Mouse (Mus musculus) CD4-positive, CD25-positive, alpha-beta regulatory T cell, adult 2 months (primary cell): ENCODE data around the gene Cgas.

Experiments used
- DNase-seq: peaks from one replicate; pipeline ENCODE4 v3.0.0-alpha.2; 2012; ENCODE audit warnings: low read depth, low spot score

Gene Cgas

GRCm38 (mm10) chr9:78385893-78386292 is 57.1 kb downstream of the Cgas start:
- DNase-seq = peak; percentile 25
